Comparison of ENCODE assay signal across 8 mouse cellular contexts in the genomic region with DNA sequence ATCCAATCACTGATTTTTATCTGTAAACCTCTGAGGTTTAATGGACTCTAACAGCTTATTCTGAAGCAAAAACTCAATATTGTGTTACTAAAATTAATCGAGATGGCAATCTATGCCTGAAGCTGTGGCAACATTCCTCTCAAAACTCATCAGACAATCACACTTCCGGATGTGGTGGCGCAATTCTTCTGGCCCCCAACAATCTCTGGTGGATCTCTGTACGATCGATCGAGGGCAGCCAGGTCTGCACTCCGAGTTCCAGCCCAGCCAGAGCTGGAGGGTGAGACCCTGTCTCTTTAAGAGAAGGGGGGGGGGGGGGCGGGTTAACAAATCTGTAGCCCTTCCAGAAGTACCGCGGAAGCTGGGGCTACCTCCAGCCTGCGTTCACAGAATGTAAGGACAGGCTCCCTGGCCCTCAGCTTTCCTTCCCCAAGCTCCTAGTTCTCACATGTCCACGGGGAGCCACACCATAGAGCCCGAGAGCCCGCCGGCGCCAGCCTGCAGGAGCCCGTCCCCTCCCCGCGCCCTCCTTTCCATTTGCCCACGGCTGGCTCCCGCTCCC. TPM values are rescaled to one million over a fixed set of nuclear protein-coding genes. Genes with fewer than 3 reads are reported as not detected.
DNase-seq lines count a peak whose midpoint lies in the region; ATAC-seq and TF ChIP-seq lines count a peak whose summit lies in the region.

No protein-coding gene starts in this region.

- peak; percentile 54 for ATAC-seq in heart, embryonic 12.5 days (ENCODE audit: insufficient number of reproducible peaks, low FRiP score)
- peak; percentile 38 for ATAC-seq in megakaryocyte, adult 5-6 weeks (ENCODE audit: poor library complexity, severe bottlenecking)

- H3K79me2 ChIP-seq in MEL (ENCODE audit: control insufficient read depth, insufficient read depth, low read length, poor library complexity), result peaks cover 41% of the 10 kb centered on the region

- H3K27ac ChIP-seq in heart, embryonic 12.5 days (ENCODE audit: poor library complexity, severe bottlenecking), result peak overlapping the region; percentile 76
- peak overlapping the region; percentile 89 for H3K27ac ChIP-seq in MEL (ENCODE audit: control insufficient read depth, low read depth, low read length)

- 2% methylated on average over 20 of the region's 21 CpGs for WGBS in heart, embryonic 12.5 days

- TF ChIP-seq EP300 in MEL (IDR thresholded peaks at IDR 0.05; ENCODE audit: low read depth in 1 of 2, low read length in 2 of 2), result 0 out of 4 replicates have a peak, but pooled peaks of 1 of the 2 experiments have one; percentile 7

- no peaks in the 10 kb centered on the region for H3K9me3 ChIP-seq in heart, embryonic 12.5 days (replicated peaks)
- no peaks in the 10 kb centered on the region for H3K9me3 ChIP-seq in MEL (replicated peaks; ENCODE audit: insufficient read depth, low read length)

- H3K4me1 ChIP-seq in heart, embryonic 12.5 days (replicated peaks), result peaks cover 11% of the 10 kb centered on the region
- H3K4me1 ChIP-seq in MEL (ENCODE audit: control insufficient read depth in 1 of 2, insufficient read depth in 2 of 2, low read length in 2 of 2), result peaks cover 7% of the 10 kb centered on the region in 2 experiments

- peak overlapping the region; percentile 78 for H3K4me2 ChIP-seq in heart, embryonic 12.5 days

- TF ChIP-seq RAD21 in MEL (IDR thresholded peaks at IDR 0.05; ENCODE audit: low read depth, low read length), result no peak

- TF ChIP-seq CTCF in MEL (IDR thresholded peaks at IDR 0.05 in 2 of 3, conservative IDR thresholded peaks at IDR 0.05 in 1 of 3; ENCODE audit: control insufficient read depth in 1 of 3, insufficient read depth in 1 of 3, low read depth in 2 of 3, low read length in 3 of 3, poor library complexity in 1 of 3, severe bottlenecking in 1 of 3), result no peak

- peaks cover 33% of the 10 kb centered on the region for H3K36me3 ChIP-seq in heart, embryonic 12.5 days
- peaks cover 4 to 15% of the 10 kb centered on the region in 2 experiments for H3K36me3 ChIP-seq in MEL (ENCODE audit: control insufficient read depth in 1 of 2, insufficient read depth in 2 of 2, low read length in 2 of 2)

- H3K9ac ChIP-seq in heart, embryonic 12.5 days, result peak overlapping the region; percentile 77
- peak overlapping the region; percentile 92 for H3K9ac ChIP-seq in MEL (ENCODE audit: control insufficient read depth, low read depth, low read length, poor library complexity, severe bottlenecking)

- no peak; a peak in 1 of 4 replicates for TF ChIP-seq POLR2A in MEL (IDR thresholded peaks at IDR 0.05; ENCODE audit: control insufficient read depth in 1 of 2, insufficient read depth in 1 of 2, low read depth in 1 of 2, low read length in 2 of 2, poor library complexity in 1 of 2)

- H3K4me3 ChIP-seq in heart, embryonic 12.5 days, result peak overlapping the region; percentile 93
- H3K4me3 ChIP-seq in MEL (ENCODE audit: control insufficient read depth in 1 of 2, insufficient read depth in 1 of 2, low read depth in 2 of 2, low read length in 2 of 2), result peak overlapping the region; percentile 73 to 99

- intact Hi-C loops in heart, postnatal 36 days (cut with DNase I), result loop anchor here (5.0 kb wide), 1 partner anchor 157 kb away; the partner anchor contains the start of gene Med13

- no peaks in the 10 kb centered on the region for H3K27me3 ChIP-seq in heart, embryonic 12.5 days (replicated peaks)
- no peaks in the 10 kb centered on the region for H3K27me3 ChIP-seq in MEL (ENCODE audit: control insufficient read depth in 1 of 2, insufficient read depth in 2 of 2, low read length in 2 of 2)

- no peak for DNase-seq in heart, postnatal 36 days
- DNase-seq in MEL (ENCODE audit: low read depth, low spot score), result no peak
- peak; percentile 38 for DNase-seq in forelimb bud, embryonic 11.5 days (ENCODE audit: low read depth, low spot score)
- DNase-seq in thymus, postnatal 10 days (ENCODE audit: low spot score in 2 of 2), result no peak
- no peak for DNase-seq in cerebellum, adult 9-11 months
- DNase-seq in layer of hippocampus, adult 8-10 months (ENCODE audit: low spot score in 2 of 2), result no peak

TF ChIP-seq in MEL, 35 proteins besides CTCF, POLR2A, EP300 and RAD21:
- TF ChIP-seq GATA1 (IDR thresholded peaks at IDR 0.05; ENCODE audit: low read depth, low read length) (peak; percentile 54), MAZ (IDR thresholded peaks at IDR 0.05; ENCODE audit: low read depth, low read length) (peak; percentile 92), MYC (IDR thresholded peaks at IDR 0.05; ENCODE audit: low read depth, low read length) (0 out of 2 replicates have a peak, but pooled peaks have one; percentile 18), ETS1 (IDR thresholded peaks at IDR 0.05; ENCODE audit: low read depth, low read length) (peak; percentile 8; the same call in 1 of the 2 replicates), CHD2 (IDR thresholded peaks at IDR 0.05; ENCODE audit: low read length) (no peak), MEF2A (IDR thresholded peaks at IDR 0.05; ENCODE audit: extremely low read depth, insufficient replicate concordance, low read depth, low read length, poor library complexity, severe bottlenecking) (no peak), ELF1 (IDR thresholded peaks at IDR 0.05; ENCODE audit: low read depth, low read length) (peak; percentile 63)
TF ChIP-seq in MEL: peak in this region for 5.

RNA-seq across cellular contexts. Expression of gene Brip1, which starts 0.5 kb away (rescaled TPM):
- 5.2 and 5.8 TPM in 2 replicates for polyA plus RNA-seq in heart, embryonic 12.5 days (2016; fragmentation: Nextera tagmentation; extraction: Ambion mirVana)
- under 1 TPM; 0.30 to 0.75 TPM for total RNA-seq in heart, postnatal 36 days (2021)
- total RNA-seq in MEL (2012; rRNA removed), result 14.7 and 14.9 TPM in 2 replicates
- polyA plus RNA-seq in MEL (2012; ENCODE audit: insufficient read depth in 1 of 2, insufficient read length in 2 of 2, low read depth in 1 of 2, low replicate concordance in 2 of 2, missing spikeins in 1 of 2), result 10 to 100 TPM; 13.4 to 20.9 TPM
- 20.7 and 21.3 TPM in 2 replicates for total RNA-seq in megakaryocyte, adult 5-6 weeks (2015)
- 23.5 and 29.6 TPM in 2 replicates for total RNA-seq in megakaryocyte, adult 5-6 weeks (2017)
- under 1 TPM in 3 of 4 experiments, not detected in 1; 0.06 to 0.16 (median 0.11) TPM for total RNA-seq in layer of hippocampus, adult 8-10 months (2022)

RNA-seq across cellular contexts. Expression of gene Ints2, which starts 56.8 kb away (rescaled TPM):
- polyA plus RNA-seq in heart, embryonic 12.5 days (2016; fragmentation: Nextera tagmentation; extraction: Ambion mirVana), result 20.3 and 21.2 TPM in 2 replicates
- total RNA-seq in heart, postnatal 36 days (2021), result 1 to 10 TPM; 4.8 to 5.2 TPM
- 66.6 and 75.3 TPM in 2 replicates for total RNA-seq in MEL (2012; rRNA removed)
- 100 to 1,000 TPM in 1 of 2 experiments, 10 to 100 TPM in 1; 43.0 to 120 TPM for polyA plus RNA-seq in MEL (2012; ENCODE audit: insufficient read depth in 1 of 2, insufficient read length in 2 of 2, low read depth in 1 of 2, low replicate concordance in 2 of 2, missing spikeins in 1 of 2)
- 8.4 and 8.5 TPM in 2 replicates for total RNA-seq in megakaryocyte, adult 5-6 weeks (2015)
- total RNA-seq in megakaryocyte, adult 5-6 weeks (2017), result 11.3 and 25.2 TPM in 2 replicates
- 10 to 100 TPM; 21.0 to 34.6 (median 24.7) TPM for total RNA-seq in layer of hippocampus, adult 8-10 months (2022)
